Mouse (Mus musculus): ENCODE measurements at regions not wholly inside any gene's neighbourhood (a gene's known extent, or its start where the extent isn't known, plus 50 kb on each side); places are given as distances from the start of the nearest gene placed in this dataset.

DNA sequence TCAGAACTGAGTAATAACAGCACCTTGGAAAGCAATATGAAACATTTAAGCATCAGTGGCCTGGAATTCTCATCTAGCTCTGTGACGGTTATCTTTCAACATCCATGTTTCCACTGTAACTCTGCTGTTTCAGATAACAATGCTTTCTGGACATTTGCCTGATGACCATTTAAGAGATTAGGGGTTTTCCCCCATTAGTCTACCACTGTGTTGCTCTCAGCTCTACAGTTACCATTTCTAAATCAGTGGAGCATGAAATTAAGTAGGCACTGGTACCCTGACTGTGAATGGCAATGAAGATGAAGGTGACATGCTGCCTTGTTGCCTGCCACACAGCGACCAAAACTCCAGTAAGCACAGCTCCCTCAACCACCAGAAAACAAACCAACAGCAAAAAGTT is 70.7 kb upstream of the Myo3a start:
- no peaks in the 10 kb centered on the region for H3K27me3 ChIP-seq (ENCODE audit: control insufficient read depth in 1 of 2, insufficient read depth in 2 of 2, low read length in 2 of 2)
- TF ChIP-seq CTCF (IDR thresholded peaks at IDR 0.05 in 2 of 3, conservative IDR thresholded peaks at IDR 0.05 in 1 of 3; ENCODE audit: control insufficient read depth in 1 of 3, insufficient read depth in 1 of 3, low read depth in 2 of 3, low read length in 3 of 3, poor library complexity in 1 of 3, severe bottlenecking in 1 of 3) (no peak), MYB (IDR thresholded peaks at IDR 0.05; ENCODE audit: low read depth, low read length) (no peak)
- no peak for DNase-seq (ENCODE audit: low read depth, low spot score)

GRCm38 (mm10) chr2:22165443-22165842 is 61.9 kb upstream of the Myo3a start:
- H3K4me1 ChIP-seq (ENCODE audit: control insufficient read depth in 1 of 2, insufficient read depth in 2 of 2, low read length in 2 of 2): no peaks in the 10 kb centered on the region
- DNase-seq (ENCODE audit: low read depth, low spot score): no peak
- H3K4me3 ChIP-seq (ENCODE audit: control insufficient read depth in 1 of 2, insufficient read depth in 1 of 2, low read depth in 2 of 2, low read length in 2 of 2): no peak overlapping the region
- no peak overlapping the region for H3K27ac ChIP-seq (ENCODE audit: control insufficient read depth, low read depth, low read length)
- TF ChIP-seq SMC3 (IDR thresholded peaks at IDR 0.05; ENCODE audit: low read depth, low read length) (no peak), HCFC1 (IDR thresholded peaks at IDR 0.05; ENCODE audit: low read depth, low read length) (no peak), JUND (IDR thresholded peaks at IDR 0.05; ENCODE audit: low read depth, low read length) (no peak), NELFE (IDR thresholded peaks at IDR 0.05; ENCODE audit: low read depth, low read length) (no peak), ZC3H11A (IDR thresholded peaks at IDR 0.05; ENCODE audit: low read depth, low read length) (no peak), MYB (IDR thresholded peaks at IDR 0.05; ENCODE audit: low read depth, low read length) (no peak), CHD2 (IDR thresholded peaks at IDR 0.05; ENCODE audit: low read length) (no peak), E2F4 (IDR thresholded peaks at IDR 0.05; ENCODE audit: borderline replicate concordance, low read depth, low read length) (no peak), USF1 (IDR thresholded peaks at IDR 0.05; ENCODE audit: low read depth, low read length) (no peak), MAZ (IDR thresholded peaks at IDR 0.05; ENCODE audit: low read depth, low read length) (no peak)
- no peaks in the 10 kb centered on the region for H3K79me2 ChIP-seq (ENCODE audit: control insufficient read depth, insufficient read depth, low read length, poor library complexity)
- H3K27me3 ChIP-seq (ENCODE audit: control insufficient read depth in 1 of 2, insufficient read depth in 2 of 2, low read length in 2 of 2): no peaks in the 10 kb centered on the region; a peak in 1 of 4 replicates
- no peak overlapping the region for H3K9ac ChIP-seq (ENCODE audit: control insufficient read depth, low read depth, low read length, poor library complexity, severe bottlenecking)
- no peaks in the 10 kb centered on the region for H3K9me3 ChIP-seq (replicated peaks; ENCODE audit: insufficient read depth, low read length)
- H3K36me3 ChIP-seq (ENCODE audit: control insufficient read depth in 1 of 2, insufficient read depth in 2 of 2, low read length in 2 of 2): no peaks in the 10 kb centered on the region

More for the DNA sequence above, 70.7 kb upstream of the Myo3a start:
- H3K9ac ChIP-seq (ENCODE audit: control insufficient read depth, low read depth, low read length, poor library complexity, severe bottlenecking): no peak overlapping the region
- H3K36me3 ChIP-seq (ENCODE audit: control insufficient read depth in 1 of 2, insufficient read depth in 2 of 2, low read length in 2 of 2): no peaks in the 10 kb centered on the region
- H3K79me2 ChIP-seq (ENCODE audit: control insufficient read depth, insufficient read depth, low read length, poor library complexity): no peaks in the 10 kb centered on the region
- no peak overlapping the region for H3K27ac ChIP-seq (ENCODE audit: control insufficient read depth, low read depth, low read length)
- H3K4me3 ChIP-seq (ENCODE audit: control insufficient read depth in 1 of 2, insufficient read depth in 1 of 2, low read depth in 2 of 2, low read length in 2 of 2): no peak overlapping the region
- no peaks in the 10 kb centered on the region for H3K4me1 ChIP-seq (ENCODE audit: control insufficient read depth in 1 of 2, insufficient read depth in 2 of 2, low read length in 2 of 2)
- no peaks in the 10 kb centered on the region for H3K9me3 ChIP-seq (replicated peaks; ENCODE audit: insufficient read depth, low read length)

GRCm38 (mm10) chr2:22165919-22166318 is 61.4 kb upstream of the Myo3a start:
- Histone ChIP-seq H3K9ac (ENCODE audit: control insufficient read depth, low read depth, low read length, poor library complexity, severe bottlenecking) (no peak overlapping the region), H3K36me3 (ENCODE audit: control insufficient read depth in 1 of 2, insufficient read depth in 2 of 2, low read length in 2 of 2) (no peaks in the 10 kb centered on the region), H3K9me3 (replicated peaks; ENCODE audit: insufficient read depth, low read length) (no peaks in the 10 kb centered on the region), H3K27me3 (ENCODE audit: control insufficient read depth in 1 of 2, insufficient read depth in 2 of 2, low read length in 2 of 2) (no peaks in the 10 kb centered on the region; a peak in 1 of 4 replicates), H3K4me3 (ENCODE audit: control insufficient read depth in 1 of 2, insufficient read depth in 1 of 2, low read depth in 2 of 2, low read length in 2 of 2) (no peak overlapping the region), H3K27ac (ENCODE audit: control insufficient read depth, low read depth, low read length) (no peak overlapping the region), H3K4me1 (ENCODE audit: control insufficient read depth in 1 of 2, insufficient read depth in 2 of 2, low read length in 2 of 2) (no peaks in the 10 kb centered on the region), H3K79me2 (ENCODE audit: control insufficient read depth, insufficient read depth, low read length, poor library complexity) (no peaks in the 10 kb centered on the region)
- TF ChIP-seq MYC (IDR thresholded peaks at IDR 0.05; ENCODE audit: low read depth, low read length) (no peak), E2F4 (IDR thresholded peaks at IDR 0.05; ENCODE audit: borderline replicate concordance, low read depth, low read length) (no peak), CHD2 (IDR thresholded peaks at IDR 0.05; ENCODE audit: low read length) (no peak), ZNF384 (IDR thresholded peaks at IDR 0.05; ENCODE audit: low read depth, low read length) (no peak), UBTF (IDR thresholded peaks at IDR 0.05; ENCODE audit: borderline replicate concordance, insufficient read depth, low read depth, low read length) (no peak), USF2 (IDR thresholded peaks at IDR 0.05; ENCODE audit: borderline replicate concordance in 1 of 2, insufficient read depth in 1 of 2, low read depth in 1 of 2, low read length in 2 of 2) (no peak), MXI1 (IDR thresholded peaks at IDR 0.05; ENCODE audit: low read depth, low read length) (no peak), ELF1 (IDR thresholded peaks at IDR 0.05; ENCODE audit: low read depth, low read length) (no peak), GATA1 (IDR thresholded peaks at IDR 0.05; ENCODE audit: low read depth, low read length) (no peak), RCOR1 (IDR thresholded peaks at IDR 0.05; ENCODE audit: low read depth, low read length) (no peak), POLR2AphosphoS5 (IDR thresholded peaks at IDR 0.05; ENCODE audit: borderline replicate concordance, low read depth, low read length) (no peak), MAFK (IDR thresholded peaks at IDR 0.05; ENCODE audit: borderline replicate concordance, low read depth, low read length) (no peak), TBP (IDR thresholded peaks at IDR 0.05; ENCODE audit: low read depth, low read length) (no peak), TCF12 (IDR thresholded peaks at IDR 0.05; ENCODE audit: low read depth, low read length) (no peak), HCFC1 (IDR thresholded peaks at IDR 0.05; ENCODE audit: low read depth, low read length) (no peak), CHD1 (IDR thresholded peaks at IDR 0.05; ENCODE audit: low read depth, low read length) (no peak), GABPA (IDR thresholded peaks at IDR 0.05; ENCODE audit: low read depth, low read length) (no peak)
- no peak for DNase-seq (ENCODE audit: low read depth, low spot score)

Data from MEL (cell line).